Mouse (Mus musculus) gastrocnemius, postnatal 25 days (tissue): ENCODE results near the gene Nhlh2. TPM values are rescaled to one million over a fixed set of nuclear protein-coding genes. Genes with fewer than 3 reads are reported as not detected.

Source experiments
- DNase-seq: peaks from one replicate; pipeline ENCODE4 v3.0.0; 2022
- total RNA-seq, 2 experiments: library from RNA; stranded (reverse); gene quantifications; 1 replicate in 1 of 2; 2 replicates in 1 of 2; pipeline ENCODE4 v1.2.3; 2021

The Nhlh2 gene
- total RNA-seq, 2 experiments from 2014 or later: not detected

GRCm38 (mm10) chr3:102025659-102026058, 15.8 kb downstream of the Nhlh2 start:
- no peak for DNase-seq

GRCm38 (mm10) chr3:102027880-102028279, 18.0 kb downstream of the Nhlh2 start:
- DNase-seq: no peak

GRCm38 (mm10) chr3:102037806-102038205, 27.9 kb downstream of the Nhlh2 start:
- no peak for DNase-seq

- DNase-seq: no peak
These were observed 28.7 kb downstream of the Nhlh2 start for GRCm38 (mm10) chr3:102038608-102039007.

GRCm38 (mm10) chr3:102041632-102042031, 31.8 kb downstream of the Nhlh2 start:
- DNase-seq: no peak

GRCm38 (mm10) chr3:102045071-102045470, 35.2 kb downstream of the Nhlh2 start:
- DNase-seq: no peak

- no peak for DNase-seq
These were observed 37.7 kb downstream of the Nhlh2 start for GRCm38 (mm10) chr3:102047532-102047931.

GRCm38 (mm10) chr3:102049207-102050104, 39.6 kb downstream of the Nhlh2 start:
- no peak for DNase-seq

- no peak for DNase-seq
These were observed 42.2 kb downstream of the Nhlh2 start for GRCm38 (mm10) chr3:102052036-102052435.

- DNase-seq: no peak
These were observed 43.4 kb downstream of the Nhlh2 start for GRCm38 (mm10) chr3:102053293-102053692.

GRCm38 (mm10) chr3:102055878-102056277, 46.0 kb downstream of the Nhlh2 start:
- DNase-seq: no peak

- DNase-seq: no peak
These were observed 50.2 kb downstream of the Nhlh2 start for GRCm38 (mm10) chr3:102060065-102060464.

- DNase-seq: peak; percentile 22
These were observed 52.2 kb downstream of the Nhlh2 start for GRCm38 (mm10) chr3:102061923-102062670.

- DNase-seq: no peak
These were observed 52.8 kb downstream of the Nhlh2 start for GRCm38 (mm10) chr3:102062671-102063010.

- DNase-seq: no peak
These were observed 53.6 kb downstream of the Nhlh2 start for GRCm38 (mm10) chr3:102063273-102064120.

GRCm38 (mm10) chr3:102064566-102064965, 54.7 kb downstream of the Nhlh2 start:
- no peak for DNase-seq

Other genes starting within 250 kb of the Nhlh2 start
- gene Mab21l3, start 161.1 kb upstream of the Nhlh2 start, total RNA-seq: not detected
- gene Slc22a15, start 85.6 kb upstream of the Nhlh2 start, total RNA-seq: under 1 TPM; 0.54 to 0.67 TPM
- 10 to 100 TPM; 76.4 to 76.8 TPM for gene Casq2, start 76.3 kb downstream of the Nhlh2 start, total RNA-seq
- gene Vangl1, start 194.6 kb downstream of the Nhlh2 start, total RNA-seq: 1 to 10 TPM; 3.3 to 4.6 TPM